Mouse (Mus musculus) splenic B cell, adult 2 months (primary cell): ENCODE data around the gene Sema3g.

Source experiments
- DNase-seq: peaks from one replicate; pipeline ENCODE4 v3.0.0-alpha.2; 2011; ENCODE audit warnings: low read depth, low spot score
- H3K27me3 ChIP-seq: 2 replicates; pipeline ENCODE4 v1.6.1; 2012; ENCODE audit warnings: mild to moderate bottlenecking, low read length, moderate library complexity, mixed read lengths; ENCODE audit not compliant: control insufficient read depth, poor library complexity, insufficient read depth, severe bottlenecking
- H3K36me3 ChIP-seq: 2 replicates; pipeline ENCODE4 v1.6.1; 2012; ENCODE audit warnings: mild to moderate bottlenecking, low read length, moderate library complexity, mixed read lengths; ENCODE audit not compliant: control insufficient read depth, poor library complexity, insufficient read depth, severe bottlenecking

The Sema3g gene

GRCm38 (mm10) chr14:31232404-31233069, 14.9 kb downstream of the Sema3g start:
- Histone ChIP-seq H3K27me3 (no peaks in the 10 kb centered on the region), H3K36me3 (no peaks in the 10 kb centered on the region)
- DNase-seq, result no peak

DNA sequence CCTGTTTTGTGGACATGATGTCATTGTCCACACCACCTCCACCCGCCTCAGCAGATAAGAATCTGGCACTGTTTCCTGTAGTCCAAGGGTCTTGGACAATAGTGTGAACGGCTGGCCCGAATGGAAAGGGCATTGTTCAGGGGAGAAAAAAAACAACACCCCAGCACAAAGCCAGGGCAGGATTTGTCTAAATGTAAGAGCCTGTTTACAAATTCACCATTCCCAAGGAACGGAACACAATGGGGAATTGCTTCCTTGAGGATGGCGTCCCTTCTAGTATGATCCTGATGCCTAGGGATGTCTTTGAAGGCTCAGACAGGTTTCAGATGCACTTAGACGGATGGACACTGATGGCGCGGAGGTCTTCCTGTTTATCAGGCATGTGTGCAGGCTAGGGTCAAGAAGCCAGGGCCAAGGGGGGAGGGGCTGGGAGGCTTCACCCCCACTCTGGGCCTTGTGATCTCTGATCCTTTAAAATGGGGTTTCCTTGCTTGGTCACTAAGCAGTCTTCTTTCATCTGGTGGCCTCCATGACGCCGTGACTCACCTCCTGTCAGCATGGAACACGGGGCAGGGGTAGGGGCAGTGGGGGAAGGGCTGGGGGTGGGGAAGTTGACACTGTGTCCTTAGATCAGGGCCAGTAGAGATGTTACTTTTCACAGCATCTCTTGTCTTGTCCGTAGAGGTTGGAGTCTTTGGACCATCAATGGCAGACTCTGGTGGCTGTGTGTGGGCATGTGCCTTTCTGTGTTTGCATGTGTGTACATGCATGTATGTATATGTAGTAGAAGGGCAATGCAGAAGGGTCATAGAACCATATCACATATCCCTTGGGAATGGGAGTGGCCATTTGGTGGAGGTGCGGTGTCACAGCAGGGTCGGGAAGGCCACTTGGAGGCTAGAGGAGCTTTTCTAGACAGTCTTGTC, 15.7 kb downstream of the Sema3g start:
- H3K36me3 ChIP-seq, result no peaks in the 10 kb centered on the region
- H3K27me3 ChIP-seq, result no peaks in the 10 kb centered on the region
- DNase-seq, result no peak

GRCm38 (mm10) chr14:31233996-31234591, 16.4 kb downstream of the Sema3g start:
- DNase-seq, result peak; percentile 87
- no peaks in the 10 kb centered on the region for H3K36me3 ChIP-seq
- H3K27me3 ChIP-seq, result no peaks in the 10 kb centered on the region

GRCm38 (mm10) chr14:31237101-31237882, 19.6 kb downstream of the Sema3g start:
- Histone ChIP-seq H3K27me3 (no peaks in the 10 kb centered on the region), H3K36me3 (peaks cover 4% of the 10 kb centered on the region; the same call in 1 of the 2 replicates)
- no peak for DNase-seq

- no peaks in the 10 kb centered on the region for H3K27me3 ChIP-seq
- peaks cover 4% of the 10 kb centered on the region; the same call in 1 of the 2 replicates for H3K36me3 ChIP-seq
- no peak for DNase-seq
Observed at GRCm38 (mm10) chr14:31240528-31240927, 22.9 kb downstream of the Sema3g start.

DNA sequence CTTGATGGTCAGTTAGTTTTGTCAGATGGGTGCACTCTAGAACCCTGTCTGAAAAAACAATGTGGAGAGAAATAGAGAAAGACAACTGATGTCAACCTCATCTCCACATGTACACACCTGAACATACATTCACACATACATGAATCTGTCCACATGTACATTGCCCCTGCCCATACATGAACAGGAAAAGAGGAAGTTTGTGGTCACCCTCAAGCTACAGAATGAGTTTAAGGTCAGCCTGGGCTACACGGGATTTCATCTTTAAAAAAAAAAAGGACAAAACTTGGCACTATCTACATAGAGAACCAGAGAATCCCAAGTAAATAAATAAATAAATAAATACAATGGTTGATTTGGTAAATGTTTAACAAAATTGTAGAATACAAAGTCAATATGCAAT, 27.1 kb downstream of the Sema3g start:
- Histone ChIP-seq H3K27me3 (no peaks in the 10 kb centered on the region), H3K36me3 (peaks cover 4% of the 10 kb centered on the region; the same call in 1 of the 2 replicates)
- DNase-seq, result no peak

GRCm38 (mm10) chr14:31245946-31246345, 28.3 kb downstream of the Sema3g start:
- Histone ChIP-seq H3K36me3 (no peaks in the 10 kb centered on the region), H3K27me3 (no peaks in the 10 kb centered on the region)
- no peak for DNase-seq

DNA sequence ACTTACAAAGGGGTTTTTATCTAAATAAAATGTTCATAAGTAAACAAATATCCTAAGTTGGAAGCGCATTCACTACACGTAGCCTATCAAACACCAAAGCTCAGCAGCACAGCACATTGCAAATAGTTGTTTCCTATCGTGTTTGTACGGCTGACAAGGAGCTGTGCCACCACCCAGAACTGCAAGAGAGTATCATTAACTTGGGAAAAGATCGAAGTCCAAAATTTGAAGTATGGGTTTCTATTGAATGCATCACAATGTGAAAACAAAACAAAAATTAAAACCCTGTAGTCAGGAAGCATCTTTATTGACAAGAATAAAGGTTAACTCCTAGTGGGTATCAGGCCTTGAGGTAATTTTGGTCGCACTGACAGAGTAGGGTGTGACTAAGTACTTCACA, 30.7 kb downstream of the Sema3g start:
- no peak for DNase-seq
- no peaks in the 10 kb centered on the region for H3K27me3 ChIP-seq
- peaks cover 2% of the 10 kb centered on the region; the same call in 1 of the 2 replicates for H3K36me3 ChIP-seq

GRCm38 (mm10) chr14:31250222-31251083, 32.8 kb downstream of the Sema3g start:
- Histone ChIP-seq H3K27me3 (no peaks in the 10 kb centered on the region), H3K36me3 (peaks cover 5% of the 10 kb centered on the region)
- no peak for DNase-seq

DNA sequence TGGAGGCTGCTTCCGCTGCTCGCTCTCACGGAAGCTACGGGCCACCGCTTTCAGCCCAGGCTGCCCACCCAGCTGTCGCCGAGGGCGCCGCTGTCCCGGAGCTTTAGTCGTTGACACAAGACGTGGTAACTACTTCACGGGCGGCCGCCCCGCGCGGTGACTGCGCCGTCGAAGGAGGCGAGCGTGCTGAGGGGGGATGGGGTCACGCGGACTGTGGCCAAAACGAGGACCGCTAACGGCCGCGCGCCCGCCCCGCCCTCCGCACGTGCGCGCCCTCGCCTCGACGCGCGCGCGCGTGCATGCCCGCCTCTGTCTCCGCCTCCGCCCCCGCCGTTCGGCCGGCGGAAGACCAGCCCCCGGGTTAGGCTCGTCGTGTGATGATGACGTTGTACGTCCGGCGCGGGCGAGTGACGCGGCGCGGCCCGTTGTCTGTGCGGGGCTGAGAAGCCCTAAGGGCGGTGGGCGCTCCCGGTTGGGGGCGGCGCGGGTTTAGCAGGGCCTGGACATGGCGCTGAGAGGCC, 33.5 kb downstream of the Sema3g start, which contains the start of the genes Phf7 and Bap1:
Gene Phf7, minus strand, starts transcription at position 234 of the 521 bp plus-strand sequence.
Gene Bap1, plus strand, starts transcription at position 367 of the 521 bp plus-strand sequence.
- DNase-seq, result peak; percentile 96
- no peaks in the 10 kb centered on the region for H3K27me3 ChIP-seq
- H3K36me3 ChIP-seq, result peaks cover 7% of the 10 kb centered on the region

DNA sequence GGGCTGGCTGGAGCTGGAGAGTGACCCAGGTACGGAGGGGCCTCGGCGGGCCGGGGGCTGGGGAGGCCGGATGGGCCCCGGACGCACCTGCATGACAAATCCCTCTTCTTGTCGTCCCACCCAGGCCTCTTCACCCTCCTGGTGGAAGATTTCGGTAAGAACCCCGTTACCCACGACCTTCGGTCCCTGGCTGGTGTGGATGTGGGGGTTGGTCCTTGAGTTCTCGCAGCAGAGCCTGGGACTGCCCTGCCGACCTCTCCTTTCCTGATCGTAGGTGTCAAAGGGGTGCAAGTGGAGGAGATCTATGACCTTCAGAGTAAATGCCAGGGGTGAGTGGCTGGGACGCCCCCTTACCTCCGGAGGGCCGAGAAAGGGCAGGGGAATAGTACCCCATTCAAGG, 34.0 kb downstream of the Sema3g start:
- DNase-seq, result no peak
- H3K27me3 ChIP-seq, result no peaks in the 10 kb centered on the region
- peaks cover 12% of the 10 kb centered on the region for H3K36me3 ChIP-seq

- H3K36me3 ChIP-seq, result peaks cover 16% of the 10 kb centered on the region
- no peaks in the 10 kb centered on the region for H3K27me3 ChIP-seq
- DNase-seq, result no peak
Observed at GRCm38 (mm10) chr14:31252091-31252490, 34.4 kb downstream of the Sema3g start.

- Histone ChIP-seq H3K27me3 (no peaks in the 10 kb centered on the region), H3K36me3 (peaks cover 23% of the 10 kb centered on the region)
- DNase-seq, result no peak
Observed at GRCm38 (mm10) chr14:31258476-31259050, 40.9 kb downstream of the Sema3g start.
